Mouse (Mus musculus): ENCODE results near the gene Pid1. TPM values are rescaled to one million over a fixed set of nuclear protein-coding genes. Genes with fewer than 3 reads are reported as not detected.
"Not testable (repeated sequence)": the region's sequence is repeated elsewhere in the genome, so short reads cannot be mapped to it uniquely, and the experiment has no call there.

Gene Pid1
- total RNA-seq, 2 experiments from 2014 or later = 19.7 to 22.8 TPM

DNA sequence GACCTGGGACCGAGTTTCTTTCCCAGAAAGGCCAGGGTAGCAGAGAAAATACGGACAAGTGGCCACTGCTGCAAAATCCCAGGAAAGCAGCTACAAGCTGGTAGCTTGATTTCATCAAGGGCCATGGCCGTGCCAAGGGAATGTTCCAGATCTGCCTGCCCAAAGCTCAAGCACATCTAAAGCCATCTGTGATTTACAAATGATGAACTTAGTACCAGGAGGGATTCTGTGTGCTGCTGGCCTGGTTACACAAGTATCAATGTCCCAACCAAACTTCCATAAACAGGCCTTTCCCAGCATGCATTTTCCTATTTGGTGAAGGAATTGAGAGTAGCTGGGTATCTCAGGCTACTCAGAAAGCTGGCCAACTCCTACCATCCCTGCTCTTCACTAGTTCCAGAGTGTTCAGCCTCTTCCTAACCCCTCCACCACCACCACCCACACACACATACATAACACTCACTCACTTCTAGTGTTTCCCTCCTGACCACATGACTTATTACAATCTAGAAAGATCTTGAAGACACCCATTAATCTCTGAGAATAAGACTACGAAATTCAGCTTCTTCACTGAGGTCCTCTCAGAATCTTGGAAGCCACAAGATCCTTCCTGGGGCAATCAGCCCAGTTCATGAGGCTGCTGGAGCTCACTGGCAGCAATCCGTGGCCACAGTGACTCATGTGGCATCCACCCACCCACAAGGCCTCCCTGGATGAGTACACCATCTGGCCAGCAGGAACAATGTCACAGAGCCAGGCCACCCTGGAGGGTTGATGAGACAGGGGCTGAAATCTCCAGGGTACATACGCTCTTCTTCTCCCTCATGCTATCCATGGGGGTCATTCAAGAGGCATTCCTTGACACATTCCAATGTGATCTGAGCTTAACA lies 4.1 kb downstream of the Pid1 start:
- DNase-seq = peak; percentile 48 to 75

DNA sequence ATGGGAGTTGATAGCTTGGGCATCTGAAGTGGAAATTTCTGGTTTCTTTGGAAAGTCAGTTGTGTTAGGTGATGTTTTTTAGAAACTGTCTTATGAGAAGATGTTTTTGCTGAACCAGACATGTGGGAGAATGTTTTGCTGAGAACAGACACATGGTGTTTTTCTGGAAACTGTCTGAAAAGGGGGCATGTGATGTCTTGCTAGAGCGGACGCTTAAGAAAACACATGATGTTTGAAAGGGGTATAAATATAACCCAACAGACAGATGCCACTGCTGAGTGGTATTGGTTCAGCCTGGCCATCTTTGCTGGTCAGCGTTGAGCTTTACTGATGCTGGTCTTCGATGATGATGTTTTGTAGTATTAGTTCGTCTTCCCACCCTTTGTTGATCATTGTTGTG lies 6.8 kb downstream of the Pid1 start:
- DNase-seq = no peak

DNA sequence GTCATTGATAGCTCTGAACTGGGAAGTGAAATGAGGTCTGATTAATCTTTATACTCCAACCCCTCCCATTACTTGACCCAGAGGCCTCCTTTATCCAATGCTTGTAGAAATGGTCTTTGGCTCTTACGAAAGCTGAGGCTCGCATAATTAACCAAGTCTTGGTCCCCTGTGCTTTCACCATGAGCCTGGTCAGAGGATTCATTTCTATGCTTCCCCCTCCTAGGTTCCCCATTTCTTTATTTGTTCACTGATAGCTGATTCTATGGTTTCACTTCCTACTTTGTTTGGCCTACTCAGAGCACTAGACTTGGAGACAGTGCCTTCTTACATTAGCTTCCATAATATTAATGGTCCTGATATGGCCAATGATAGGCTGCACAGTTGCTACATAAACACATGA lies 13.7 kb downstream of the Pid1 start:
- DNase-seq = no peak

DNA sequence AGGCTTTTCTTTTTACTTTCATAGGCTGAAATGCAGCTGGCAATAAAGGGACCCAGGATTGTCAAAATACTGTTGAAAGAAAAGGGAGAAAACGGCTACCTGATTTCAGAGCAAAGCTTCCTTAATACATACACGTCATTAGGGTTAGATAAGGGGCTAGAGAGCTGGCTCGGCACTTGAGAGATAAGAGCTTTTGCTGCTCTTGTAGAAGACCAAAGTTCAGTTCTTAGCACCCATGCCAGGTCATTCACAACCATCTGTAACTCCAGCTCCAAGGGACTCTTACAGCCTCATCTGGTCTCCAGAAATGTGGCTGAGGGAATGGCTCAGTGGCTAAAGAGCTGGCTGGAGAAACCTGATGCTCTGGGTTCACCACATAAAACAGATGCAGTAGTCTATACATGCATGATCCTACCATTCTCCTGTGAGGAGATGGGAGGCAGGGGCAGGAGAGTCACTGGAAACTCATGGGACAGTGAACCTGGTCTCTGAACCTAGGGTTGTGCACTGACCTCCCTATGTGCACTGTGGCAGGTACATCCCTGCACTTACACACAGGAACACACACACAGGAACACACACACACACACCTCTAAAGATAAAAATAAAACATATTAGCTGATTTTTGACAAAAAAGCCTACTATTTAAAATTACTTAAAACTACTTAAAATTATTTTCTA lies 16.0 kb downstream of the Pid1 start:
- no peak for DNase-seq

DNA sequence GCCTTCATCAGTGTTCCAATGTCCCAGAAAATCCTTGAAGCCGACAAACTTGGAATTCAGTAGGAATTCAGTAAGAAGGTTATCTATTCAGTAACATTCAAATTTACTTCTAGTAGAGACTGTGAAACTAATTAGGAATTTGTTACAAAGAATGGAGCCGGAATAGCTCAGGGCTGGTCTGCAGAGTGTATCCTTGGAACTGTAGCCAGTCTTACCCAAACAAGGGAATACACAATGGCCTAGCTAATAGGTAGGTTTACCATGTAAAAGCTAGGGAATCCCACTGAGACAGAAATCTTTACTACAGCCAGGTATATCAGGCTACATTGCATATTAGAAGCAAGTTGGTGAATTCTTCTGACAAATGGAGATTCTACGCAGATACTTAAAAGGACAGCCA lies 31.2 kb downstream of the Pid1 start:
- not testable (repeated sequence) for DNase-seq

DNA sequence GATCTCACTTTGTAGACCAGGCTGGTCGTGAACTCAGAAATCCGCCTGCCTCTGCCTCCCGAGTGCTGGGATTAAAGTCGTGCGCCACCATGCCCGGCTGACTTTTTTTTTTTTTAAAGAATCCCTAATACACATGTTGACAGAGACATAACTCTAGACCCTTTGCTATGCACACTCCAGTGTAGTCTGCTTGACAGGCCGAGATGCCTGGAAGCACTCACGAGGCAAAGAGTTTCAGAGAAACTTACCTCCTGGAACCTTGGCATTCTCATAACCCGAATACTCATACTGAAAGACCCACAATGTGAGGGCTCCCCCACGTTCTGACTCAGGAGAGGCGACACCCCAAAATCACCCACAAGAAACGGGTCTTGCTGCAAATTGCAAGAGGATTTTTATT lies 32.1 kb downstream of the Pid1 start:
- not testable (repeated sequence) for DNase-seq

DNA sequence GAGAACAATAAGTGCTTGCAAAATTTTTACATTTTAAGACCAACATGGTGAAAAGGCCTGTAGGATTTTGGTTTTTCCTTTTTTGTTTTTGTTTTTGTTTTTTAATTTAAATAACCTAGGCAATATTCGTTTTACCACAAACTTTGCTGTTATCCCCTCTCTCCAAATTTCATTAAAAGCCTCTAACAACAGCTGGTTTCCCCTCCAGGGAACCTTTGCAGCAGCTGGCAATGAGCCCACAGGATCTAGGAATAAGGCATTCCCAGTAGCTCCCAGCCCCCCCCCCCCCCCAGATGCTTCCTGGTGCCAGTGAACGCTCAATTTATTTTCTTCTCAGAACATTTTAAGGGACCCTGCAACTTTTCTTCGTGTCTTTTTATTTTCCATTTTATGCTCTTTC lies 38.7 kb downstream of the Pid1 start:
- DNase-seq = peak in 1 of 2 experiments; percentile 9

DNA sequence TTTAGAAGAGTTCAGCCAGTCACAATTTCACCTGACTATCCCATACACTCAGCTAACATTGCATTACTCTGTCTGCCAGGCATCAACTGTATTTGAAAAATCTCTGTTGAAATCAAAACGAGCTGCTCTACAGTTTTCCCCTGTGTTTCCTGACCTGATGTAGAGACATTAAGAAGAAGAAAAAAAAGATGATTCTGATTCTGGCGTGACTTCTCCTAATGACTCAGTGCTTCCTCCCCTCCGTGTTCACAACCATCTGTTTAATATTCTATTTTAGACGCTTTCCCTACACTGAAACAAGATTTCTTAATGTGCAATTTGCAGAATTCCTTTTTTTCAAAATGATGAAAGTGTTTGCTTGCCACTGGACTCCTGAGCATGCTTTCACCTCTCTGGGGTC lies 42.7 kb downstream of the Pid1 start:
- no peak for DNase-seq

DNA sequence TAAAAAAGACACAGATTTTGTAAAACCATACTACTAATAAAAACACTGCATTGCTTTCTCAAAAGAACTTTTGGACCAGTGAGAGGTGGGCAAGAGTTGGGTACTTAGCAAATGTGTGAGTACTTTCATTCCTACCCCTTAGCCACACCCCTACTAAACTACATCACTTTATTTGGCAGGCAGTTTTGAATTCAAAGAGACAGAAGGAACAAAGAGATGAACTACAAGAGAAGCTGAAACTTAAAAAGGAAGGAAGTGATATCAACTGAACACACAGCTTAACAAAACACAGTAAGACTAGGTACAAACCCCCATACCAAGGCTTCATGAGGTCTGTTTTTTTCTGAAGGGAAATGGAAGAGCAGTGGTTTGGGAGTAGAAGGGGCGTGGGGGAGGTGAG lies 45.4 kb downstream of the Pid1 start:
- DNase-seq = no peak

DNA sequence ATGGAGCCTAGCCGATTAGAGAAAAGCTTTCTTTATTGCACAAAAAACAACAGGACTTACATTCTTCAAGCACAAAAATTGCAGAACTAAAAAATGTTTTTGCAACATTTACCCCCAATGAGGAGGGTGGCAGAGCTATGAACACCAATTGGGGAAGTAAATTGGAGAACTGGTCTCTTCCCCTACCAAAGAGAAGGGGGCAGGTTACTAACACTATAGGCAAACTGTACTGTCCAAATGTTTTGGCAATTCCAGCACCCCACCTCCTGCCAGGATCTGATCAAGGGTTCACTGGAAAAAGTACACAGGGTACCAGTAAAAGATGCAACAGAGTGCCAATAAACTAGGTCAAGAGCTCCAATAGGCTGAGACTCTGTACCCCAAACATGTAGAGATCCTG lies 46.2 kb downstream of the Pid1 start:
- no peak for DNase-seq

DNA sequence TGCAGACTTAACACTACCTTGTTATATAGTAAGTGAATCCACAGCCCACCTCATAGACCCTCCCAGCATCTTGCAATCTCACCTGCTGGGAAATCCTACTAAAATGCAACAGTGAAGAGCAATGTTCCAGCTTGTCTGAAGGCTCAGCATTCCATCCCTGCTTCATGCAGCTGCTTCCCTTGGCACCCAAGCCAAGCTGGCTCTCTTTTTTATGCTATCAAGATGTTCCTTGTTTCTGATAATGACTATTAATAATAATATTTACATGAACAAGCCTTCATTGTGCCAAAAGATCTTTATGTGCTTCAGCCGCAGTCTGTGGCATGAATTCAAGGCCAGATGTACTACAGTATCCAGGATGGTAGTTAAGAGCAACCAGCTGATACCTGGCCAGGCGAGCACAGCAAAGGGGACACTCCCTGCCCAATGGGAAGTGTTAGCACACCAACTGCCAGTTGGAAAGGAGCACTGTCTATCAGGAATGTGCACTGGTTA lies 54.0 kb downstream of the Pid1 start:
- no peak for DNase-seq

DNA sequence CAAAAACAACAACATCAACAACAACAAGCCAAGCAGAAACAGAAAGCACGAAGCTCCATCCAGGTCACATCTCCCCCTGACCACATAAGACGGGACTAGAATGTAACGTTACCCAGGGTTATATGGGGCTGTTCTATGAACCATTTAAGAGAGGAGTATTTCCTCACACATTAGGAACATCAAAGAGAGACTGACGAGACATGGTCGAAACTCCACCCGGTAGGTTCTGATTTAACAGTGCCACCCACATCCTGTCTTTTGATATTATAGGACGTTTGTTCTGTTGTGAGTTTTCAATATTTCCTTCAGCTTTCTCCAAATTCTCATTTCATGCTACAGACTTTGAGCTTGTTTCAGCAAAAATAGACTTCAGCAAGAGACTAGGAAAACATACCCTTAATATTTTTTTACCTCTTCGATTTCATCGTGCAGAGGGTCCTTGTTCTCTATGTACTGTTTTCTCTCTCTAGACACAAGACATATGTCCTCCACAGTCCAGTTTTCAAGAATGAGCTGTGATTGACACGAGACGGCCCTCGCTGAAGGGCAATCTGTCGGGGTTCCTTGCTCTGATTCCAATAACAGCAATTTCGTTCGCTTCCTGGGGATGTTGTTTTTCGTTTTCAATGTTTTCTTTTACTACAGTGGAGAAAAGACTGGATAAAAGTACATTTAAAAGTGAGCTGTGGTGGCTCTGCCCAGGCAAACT lies 58.1 kb downstream of the Pid1 start:
- DNase-seq = no peak

DNA sequence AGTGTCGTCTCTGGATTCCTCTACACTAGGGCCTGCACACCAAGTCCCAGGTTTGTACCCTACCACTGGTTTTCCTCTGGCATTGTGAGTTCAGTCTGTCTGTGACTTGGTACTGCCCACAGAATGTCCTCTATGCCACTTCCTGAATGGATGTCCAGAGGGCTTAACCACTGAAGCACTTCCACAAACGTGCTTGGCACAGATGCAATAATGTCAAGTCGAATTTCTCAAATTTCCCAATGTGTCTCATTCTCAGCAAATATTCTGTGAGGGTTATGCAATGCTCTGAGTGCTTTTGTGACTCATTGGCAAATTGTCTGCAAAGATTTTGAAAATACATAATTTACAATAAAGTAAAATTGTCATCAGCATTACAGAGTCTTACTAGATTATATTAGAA lies 61.2 kb downstream of the Pid1 start:
- peak; percentile 27 to 41 for DNase-seq

DNA sequence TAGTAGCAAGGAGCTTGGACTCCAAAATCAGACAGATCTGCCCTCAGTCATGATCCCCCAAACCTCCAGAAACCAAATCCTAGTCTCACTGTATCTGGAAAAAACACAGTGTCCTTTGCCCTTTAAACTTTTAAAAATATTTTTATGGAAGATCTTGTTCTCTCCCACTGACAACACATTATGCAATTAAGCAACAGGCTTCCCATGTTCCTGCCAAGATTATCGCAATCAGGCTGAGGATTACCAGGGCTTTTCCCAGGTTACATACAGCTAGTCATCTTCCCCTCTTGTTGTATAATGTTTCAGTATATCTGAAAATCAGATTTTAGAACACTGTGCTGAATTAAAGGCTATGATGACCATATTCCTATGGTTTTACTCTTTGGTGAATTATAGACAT lies 64.3 kb downstream of the Pid1 start:
- no peak for DNase-seq

DNA sequence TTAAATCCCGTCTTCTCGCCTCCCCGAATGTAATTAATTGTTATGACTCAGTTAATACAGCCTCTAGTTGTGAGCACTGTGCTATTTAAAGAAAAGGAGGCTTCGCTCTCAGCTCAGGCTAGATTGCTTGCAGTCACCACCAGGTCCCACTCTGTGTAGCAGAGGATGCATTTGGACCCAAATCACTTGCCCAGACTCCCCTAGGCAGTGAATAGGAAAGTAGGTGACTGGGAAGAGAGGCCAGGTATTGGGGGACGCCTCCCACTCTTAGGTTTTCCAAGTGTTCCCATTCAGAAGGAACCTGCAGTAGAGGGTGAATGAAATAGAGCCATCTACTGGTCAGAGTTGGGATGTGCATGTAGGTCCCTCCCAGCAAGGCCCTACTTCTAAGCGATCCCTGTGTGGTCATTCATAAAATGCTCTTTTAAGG lies 77.3 kb downstream of the Pid1 start:
- peak; percentile 23 to 64 for DNase-seq

DNA sequence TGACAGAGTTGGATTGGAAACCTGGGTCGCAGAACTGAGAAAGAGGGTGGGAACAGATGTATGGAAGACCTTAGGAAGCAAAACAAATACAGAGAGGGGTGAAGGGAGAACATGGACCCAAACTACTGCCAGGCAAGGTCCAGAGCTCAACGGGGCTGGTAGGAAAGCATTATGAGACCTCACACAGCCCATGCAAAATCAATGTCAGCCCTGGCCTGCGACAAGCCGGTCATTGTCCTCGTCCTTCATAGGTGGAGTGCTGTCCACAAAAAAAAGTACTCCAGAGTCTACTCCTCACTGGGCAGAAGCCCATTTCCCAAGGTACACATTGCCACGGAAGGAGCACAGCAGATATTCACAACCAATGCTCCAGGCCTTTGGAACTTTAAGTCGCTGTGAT lies 78.4 kb downstream of the Pid1 start:
- DNase-seq = no peak

DNA sequence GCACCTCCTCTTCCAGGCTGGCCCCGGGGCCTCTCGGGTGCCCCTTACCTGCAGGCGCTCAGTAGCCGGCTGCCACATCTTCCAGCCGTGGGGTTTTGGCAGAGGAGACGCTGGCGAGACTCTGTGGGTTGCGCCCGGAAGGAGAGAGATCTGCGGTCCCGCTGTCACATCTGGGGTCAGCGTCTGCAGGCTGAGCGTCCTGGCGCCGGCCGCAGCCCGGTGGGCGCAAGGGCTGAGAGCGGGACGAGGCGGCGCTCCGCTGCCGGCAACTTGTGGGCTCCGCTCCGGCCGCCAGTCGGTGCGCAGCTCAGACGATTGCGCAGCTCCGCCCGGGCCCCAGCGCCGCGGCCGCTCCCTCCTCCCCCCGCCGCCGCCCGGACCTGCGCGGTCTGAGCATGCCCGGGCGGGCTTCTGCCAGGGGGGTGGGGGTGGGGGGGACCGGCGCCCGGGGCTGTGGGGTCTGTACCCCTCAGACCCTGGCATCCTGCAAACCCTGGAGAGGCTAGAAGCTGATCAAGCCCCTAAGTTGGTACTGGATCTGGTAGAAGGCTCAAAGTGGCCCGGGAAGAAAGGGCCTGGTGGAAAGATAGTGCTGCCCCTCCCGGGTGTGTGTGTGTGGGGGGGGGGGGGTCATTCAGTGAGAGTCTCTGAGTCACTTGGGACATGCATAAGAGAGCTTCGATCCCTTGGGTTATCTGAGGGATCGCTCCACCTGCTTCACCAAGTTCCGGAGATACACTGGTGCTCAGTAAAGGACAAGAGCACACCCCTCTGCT lies 79.5 kb downstream of the Pid1 start:
- DNase-seq = peak; percentile 75 to 86

DNA sequence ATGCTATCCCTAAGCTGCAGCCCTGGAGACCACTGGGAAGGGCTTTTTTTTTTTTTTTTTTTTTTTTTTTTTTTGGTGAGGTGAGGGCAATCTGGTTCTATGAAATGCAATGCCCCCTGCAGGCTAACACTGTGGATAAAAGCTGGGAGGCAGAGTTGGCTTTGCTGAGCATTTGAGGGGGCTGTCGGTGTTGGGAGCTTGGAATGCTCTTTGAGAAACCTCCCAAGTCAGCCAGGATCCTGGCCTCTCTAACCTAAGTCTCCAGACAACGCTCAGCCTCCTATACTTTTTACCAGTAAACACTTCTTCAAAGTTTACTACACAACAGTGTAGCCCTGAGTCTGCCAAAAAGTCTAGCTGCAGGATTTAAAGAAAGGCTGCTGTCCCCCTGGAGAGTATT lies 80.9 kb downstream of the Pid1 start:
- DNase-seq = peak in 1 of 2 experiments; percentile 47

DNA sequence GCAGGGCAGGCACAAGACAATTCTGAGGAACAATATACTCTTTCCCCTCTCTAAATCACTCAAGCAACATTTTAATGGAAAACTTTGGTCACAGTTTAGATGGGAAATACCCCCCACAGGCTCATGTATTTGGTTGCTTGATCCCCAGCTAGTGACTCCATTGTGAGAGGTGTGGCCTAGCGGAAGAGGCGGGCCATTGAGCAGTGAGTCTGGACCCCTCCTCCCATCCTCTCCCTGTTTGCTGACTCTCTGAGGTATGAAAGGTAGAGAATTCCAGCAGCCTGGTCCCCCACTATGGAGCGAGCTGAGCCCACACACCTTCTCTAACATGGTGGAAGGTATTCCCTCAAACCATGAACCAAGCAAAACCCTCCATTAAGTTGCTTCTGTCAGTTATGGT lies 83.8 kb downstream of the Pid1 start:
- no peak for DNase-seq

DNA sequence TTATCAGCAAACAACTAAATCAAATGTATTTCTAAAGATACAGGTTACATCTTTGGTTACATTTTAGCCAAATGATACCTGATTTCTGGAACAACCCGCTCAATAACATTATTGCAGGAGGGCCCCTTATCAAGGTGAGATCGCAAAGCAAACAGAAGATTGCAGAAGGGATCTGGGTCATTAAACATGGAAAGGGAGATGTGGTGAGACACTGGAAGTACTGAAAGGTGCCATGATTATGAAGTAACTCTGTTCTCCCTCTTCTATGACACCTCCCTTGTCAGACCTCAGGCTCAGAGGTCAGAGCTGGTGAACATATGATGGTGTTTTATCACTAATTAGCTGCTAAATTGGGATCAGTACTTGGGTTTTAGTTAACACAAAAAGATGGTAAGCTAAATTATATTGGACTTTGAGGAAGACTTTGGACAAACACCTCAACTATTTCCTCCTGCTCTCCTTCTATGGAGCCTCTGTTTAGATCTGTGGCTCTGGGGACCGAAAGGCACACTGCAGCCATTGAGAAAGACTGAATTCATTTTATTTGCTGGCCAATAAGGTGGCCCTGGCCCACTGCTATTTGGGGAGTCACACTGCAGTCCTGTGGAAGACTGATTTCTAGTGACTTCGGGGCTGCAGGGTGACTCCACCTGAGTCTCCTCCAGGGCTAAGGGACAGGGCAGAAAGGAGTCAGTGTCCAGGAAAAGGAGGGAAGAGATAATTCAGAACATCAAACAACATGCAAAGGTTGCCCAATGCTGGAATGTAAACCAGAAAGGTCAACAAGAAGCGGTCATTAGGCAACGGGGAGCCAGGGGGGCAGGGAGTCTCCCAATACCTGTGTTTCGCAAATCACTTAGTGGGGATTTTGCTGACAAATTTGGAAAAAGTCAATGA lies 85.4 kb downstream of the Pid1 start:
- DNase-seq = no peak

DNA sequence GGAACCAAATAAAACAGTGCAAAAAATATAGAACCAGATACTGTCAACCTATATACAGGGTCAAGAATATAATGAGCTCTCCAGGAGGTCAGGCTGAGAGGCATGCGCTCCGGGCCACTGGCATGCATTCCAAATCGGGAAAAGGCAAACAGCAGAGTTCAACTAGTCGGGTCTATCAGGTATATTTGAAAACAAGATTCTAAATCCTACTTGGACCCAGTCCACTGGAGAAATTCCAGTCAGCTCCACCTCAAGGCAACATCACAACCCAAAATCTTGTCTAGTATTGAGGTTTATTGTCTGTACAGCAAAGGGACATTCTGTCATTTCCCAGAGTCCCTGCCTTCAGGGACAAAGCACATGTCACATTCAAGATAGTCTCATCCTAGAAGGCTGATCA lies 91.0 kb downstream of the Pid1 start:
- no peak for DNase-seq

All from adrenal gland, postnatal 36 days (tissue).